Mouse (Mus musculus) forebrain, postnatal 0 days (tissue): ENCODE results near the gene Ccsap. TPM values are rescaled to one million over a fixed set of nuclear protein-coding genes. Genes with fewer than 3 reads are reported as not detected.

Source experiments
- ATAC-seq: fragments of 200-750 bp; cut with Nextera tagmentation; 2 replicates; pipeline ENCODE4 v1.8.0; 2017; ENCODE audit warnings: mild to moderate bottlenecking, moderate library complexity
- DNase-seq: peaks from one replicate; pipeline ENCODE4 v3.0.0-alpha.2; 2015
- H3K27ac ChIP-seq: fragments of 300-500 bp; sonication (generic); 2 replicates; pipeline ENCODE4 v1.5.1; 2014; ENCODE audit warnings: low read depth, mild to moderate bottlenecking, antibody characterized with exemption, low read length, moderate library complexity, mixed read lengths
- H3K27me3 ChIP-seq: fragments of 300-500 bp; sonication (generic); 2 replicates; pipeline ENCODE4 v1.6.1; 2014; ENCODE audit warnings: mild to moderate bottlenecking, low read length, mixed read lengths; ENCODE audit not compliant: insufficient read depth
- H3K36me3 ChIP-seq: fragments of 300-500 bp; sonication (generic); 2 replicates; pipeline ENCODE4 v1.6.1; 2014; ENCODE audit warnings: mild to moderate bottlenecking, moderate library complexity; ENCODE audit not compliant: insufficient read depth
- H3K4me1 ChIP-seq: fragments of 300-500 bp; sonication (generic); 2 replicates; pipeline ENCODE4 v1.6.1; 2014; ENCODE audit warnings: antibody characterized with exemption; ENCODE audit not compliant: insufficient read depth
- H3K4me2 ChIP-seq: fragments of 300-500 bp; sonication (generic); 2 replicates; pipeline ENCODE4 v1.6.1; 2014; ENCODE audit warnings: low read depth, mild to moderate bottlenecking, moderate library complexity
- H3K4me3 ChIP-seq: fragments of 300-500 bp; sonication (generic); 2 replicates; pipeline ENCODE4 v1.5.1; 2014; ENCODE audit warnings: low read depth, low read length, mixed read lengths
- H3K9ac ChIP-seq: fragments of 300-500 bp; sonication (generic); 2 replicates; pipeline ENCODE4 v1.6.1; 2014; ENCODE audit warnings: mild to moderate bottlenecking
- H3K9me3 ChIP-seq: fragments of 300-500 bp; sonication (generic); 2 replicates; pipeline ENCODE4 v1.6.1; 2016; ENCODE audit warnings: low read length
- CTCF ChIP-seq: sonication (generic); IDR thresholded peaks from 2 replicates; pipeline ENCODE4 v1.5.1; 2016; ENCODE audit warnings: antibody characterized with exemption, control low read depth, low read depth
- WGBS: fragments of 180-500 bp; shearing (Covaris S2); extraction: QIAGEN DNeasy Blood & Tissue Kit; methylation state at CpG from one replicate; pipeline ENCODE4 v1.1.7; 2014; 5-methylcytosine and 5-hydroxymethylcytosine counted together
- polyA plus RNA-seq: library from polyadenylated mRNA; unstranded; fragments of >200 nt; fragmentation: Nextera tagmentation; extraction: Ambion mirVana; gene quantifications from 2 replicates; pipeline ENCODE4 v1.2.1, GENCODE M21; 2015
- total RNA-seq: library from RNA; depleted of rRNA; stranded (reverse); fragments of >200 nt; gene quantifications from 2 replicates; pipeline ENCODE4 v1.2.3, GENCODE M21; 2014

Ccsap gene
- total and polyA plus RNA-seq, 2 experiments from 2014 or later, result 10.6 to 21.8 TPM

- no peak overlapping the region for H3K9ac ChIP-seq
- no peak overlapping the region for H3K27ac ChIP-seq
- 72% methylated on average over 5 of the region's 5 CpGs for WGBS
- no peaks in the 10 kb centered on the region for H3K9me3 ChIP-seq
- H3K4me3 ChIP-seq, result no peak overlapping the region
- no peaks in the 10 kb centered on the region for H3K27me3 ChIP-seq
- H3K36me3 ChIP-seq, result no peaks in the 10 kb centered on the region
- no peaks in the 10 kb centered on the region for H3K4me1 ChIP-seq
- ATAC-seq, result no peak
- DNase-seq, result no peak
- TF ChIP-seq CTCF, result no peak
- no peak overlapping the region for H3K4me2 ChIP-seq
These were observed 8.4 kb downstream of the Ccsap start for GRCm38 (mm10) chr8:123851590-123851989.

GRCm38 (mm10) chr8:123849352-123849751 is 10.7 kb downstream of the Ccsap start:
- no peaks in the 10 kb centered on the region for H3K4me1 ChIP-seq
- H3K27ac ChIP-seq, result no peak overlapping the region
- no peak for ATAC-seq
- no peaks in the 10 kb centered on the region for H3K27me3 ChIP-seq
- TF ChIP-seq CTCF, result no peak
- H3K36me3 ChIP-seq, result no peaks in the 10 kb centered on the region
- DNase-seq, result no peak
- H3K9ac ChIP-seq, result no peak overlapping the region
- WGBS, result 90% methylated on average over 4 of the region's 4 CpGs
- no peak overlapping the region for H3K4me3 ChIP-seq
- H3K9me3 ChIP-seq, result no peaks in the 10 kb centered on the region
- H3K4me2 ChIP-seq, result no peak overlapping the region

- 65% methylated on average over 3 of the region's 3 CpGs for WGBS
- H3K27me3 ChIP-seq, result no peaks in the 10 kb centered on the region
These were observed 12.5 kb downstream of the Ccsap start for GRCm38 (mm10) chr8:123847546-123847945.

GRCm38 (mm10) chr8:123846509-123846908 is 13.5 kb downstream of the Ccsap start:
- DNase-seq, result no peak
- H3K4me2 ChIP-seq, result no peak overlapping the region
- H3K27me3 ChIP-seq, result no peaks in the 10 kb centered on the region
- H3K36me3 ChIP-seq, result peaks cover 3% of the 10 kb centered on the region; the same call in 1 of the 2 replicates
- ATAC-seq, result 0 out of 2 replicates have a peak, but pooled peaks have one; percentile 40
- no peaks in the 10 kb centered on the region for H3K9me3 ChIP-seq
- no peak for TF ChIP-seq CTCF
- no peak overlapping the region for H3K4me3 ChIP-seq
- no peak overlapping the region for H3K27ac ChIP-seq
- H3K9ac ChIP-seq, result no peak overlapping the region
- no peaks in the 10 kb centered on the region for H3K4me1 ChIP-seq
- 93% methylated on average over 12 of the region's 12 CpGs for WGBS

More at GRCm38 (mm10) chr8:123847546-123847945, 12.5 kb downstream of the Ccsap start:
- no peak overlapping the region for H3K4me2 ChIP-seq
- H3K4me3 ChIP-seq, result no peak overlapping the region
- no peaks in the 10 kb centered on the region for H3K36me3 ChIP-seq
- TF ChIP-seq CTCF, result no peak
- no peaks in the 10 kb centered on the region for H3K9me3 ChIP-seq
- H3K9ac ChIP-seq, result no peak overlapping the region
- DNase-seq (no peak), ATAC-seq (no peak)
- H3K4me1 ChIP-seq, result no peaks in the 10 kb centered on the region
- no peak overlapping the region for H3K27ac ChIP-seq

GRCm38 (mm10) chr8:123845991-123846390 is 14.0 kb downstream of the Ccsap start:
- no peak for DNase-seq
- no peaks in the 10 kb centered on the region for H3K27me3 ChIP-seq
- H3K4me1 ChIP-seq, result no peaks in the 10 kb centered on the region
- H3K4me3 ChIP-seq, result no peak overlapping the region
- H3K4me2 ChIP-seq, result no peak overlapping the region
- no peak overlapping the region for H3K9ac ChIP-seq
- peaks cover 8% of the 10 kb centered on the region; the same call in 1 of the 2 replicates for H3K36me3 ChIP-seq
- no peaks in the 10 kb centered on the region for H3K9me3 ChIP-seq
- WGBS, result 94% methylated on average over 10 of the region's 10 CpGs
- ATAC-seq, result no peak
- no peak for TF ChIP-seq CTCF
- H3K27ac ChIP-seq, result no peak overlapping the region

GRCm38 (mm10) chr8:123845114-123845513 is 14.9 kb downstream of the Ccsap start:
- DNase-seq, result no peak
- Histone ChIP-seq H3K36me3 (peaks cover 8% of the 10 kb centered on the region; the same call in 1 of the 2 replicates), H3K9ac (no peak overlapping the region), H3K27me3 (no peaks in the 10 kb centered on the region), H3K4me3 (no peak overlapping the region), H3K4me2 (no peak overlapping the region), H3K4me1 (no peaks in the 10 kb centered on the region), H3K27ac (no peak overlapping the region), H3K9me3 (no peaks in the 10 kb centered on the region)
- ATAC-seq, result no peak
- no peak for TF ChIP-seq CTCF
- 89% methylated on average over 13 of the region's 13 CpGs for WGBS

GRCm38 (mm10) chr8:123844341-123844740 is 15.7 kb downstream of the Ccsap start:
- DNase-seq (peak; percentile 42), ATAC-seq (peak; percentile 27; the same call in 1 of the 2 replicates)
- TF ChIP-seq CTCF, result no peak
- Histone ChIP-seq H3K9ac (no peak overlapping the region), H3K36me3 (peaks cover 8% of the 10 kb centered on the region; the same call in 1 of the 2 replicates), H3K4me2 (no peak overlapping the region), H3K27ac (0 out of 2 replicates have a peak overlapping the region, but pooled peaks have one; percentile 9), H3K27me3 (no peaks in the 10 kb centered on the region), H3K4me1 (no peaks in the 10 kb centered on the region), H3K4me3 (no peak overlapping the region), H3K9me3 (no peaks in the 10 kb centered on the region)
- 71% methylated on average over 7 of the region's 7 CpGs for WGBS
